Mouse (Mus musculus): Measurements from ENCODE around the gene Chd1l.

DNA sequence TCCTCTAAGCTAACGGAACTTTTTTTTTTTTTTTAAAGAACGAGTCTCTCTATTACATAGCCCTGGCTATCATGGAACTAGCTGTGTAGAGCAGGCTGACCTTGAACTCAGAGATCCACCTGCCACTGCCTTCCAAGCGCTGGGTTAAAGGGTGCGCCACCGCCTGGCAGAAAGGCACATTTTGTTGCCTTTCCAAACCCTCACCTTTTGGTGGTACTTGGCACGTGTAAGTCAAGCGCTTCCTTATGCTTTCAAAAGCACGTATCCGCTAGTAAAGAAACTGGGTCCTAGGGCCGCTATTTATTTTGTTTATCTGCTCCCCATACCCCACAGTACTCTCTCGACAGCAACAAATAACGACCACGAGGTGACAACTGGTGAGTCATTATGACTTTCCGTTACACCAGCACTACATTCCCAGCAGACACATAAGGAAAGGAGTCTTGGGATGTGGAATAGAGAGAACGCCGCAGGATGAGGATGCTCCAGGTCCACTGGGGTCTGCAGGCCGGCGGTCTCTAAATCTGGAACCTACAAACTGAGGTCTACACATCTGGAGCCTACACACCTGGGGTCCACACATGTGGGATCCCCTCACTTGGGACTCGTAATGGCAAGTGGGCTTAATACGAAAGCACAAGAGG is 680 bp downstream of the Chd1l start:
- TF ChIP-seq POLR2A (IDR thresholded peaks at IDR 0.05; ENCODE audit: insufficient read depth, low read depth, low read length) (no peak), CTCF (IDR thresholded peaks at IDR 0.05) (peak; percentile 59)
